26 mouse cellular contexts compared by ENCODE assay signal in the genomic region with DNA sequence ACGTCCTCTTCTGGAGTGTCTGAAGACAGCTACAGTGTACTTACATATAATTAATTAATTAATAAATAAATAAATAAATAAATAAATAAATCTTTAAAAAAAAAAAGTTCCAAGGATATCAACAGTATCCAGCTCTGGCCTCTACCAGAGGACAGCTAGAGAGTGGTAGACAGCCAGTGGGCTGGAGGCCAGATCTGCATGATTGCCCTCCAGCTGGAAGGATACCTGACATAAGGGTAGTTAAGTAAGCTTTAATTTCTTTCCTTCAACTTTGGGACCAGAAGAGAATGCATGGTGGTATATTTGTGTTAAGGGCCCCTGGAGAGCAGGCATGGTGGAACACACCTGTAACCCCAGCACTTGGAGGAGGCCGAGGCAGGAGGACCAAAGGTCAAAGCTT. TPM values are rescaled to one million over a fixed set of nuclear protein-coding genes. Genes with fewer than 3 reads are reported as not detected.
"Had no signal": no experiment of that assay in that cellular context is flagged by ENCODE, and none has a peak within 500 bp of the region (broad histone marks: within the 10 kb centered on the region; RNA-seq: fewer than 3 reads in every experiment).

No protein-coding gene starts in this region.

- H3K9me3 ChIP-seq: kidney, embryonic 15.5 days; limb, embryonic 12.5 days; limb, embryonic 15.5 days; megakaryocyte, embryonic 14.5 days; midbrain, embryonic 10.5 days; midbrain, embryonic 13.5 days; neural tube, embryonic 13.5 days had no signal

- H3K27me3 ChIP-seq: kidney, embryonic 15.5 days; limb, embryonic 12.5 days; limb, embryonic 15.5 days; megakaryocyte, embryonic 14.5 days; midbrain, embryonic 13.5 days; neural tube, embryonic 13.5 days had no signal

- DNase-seq: kidney, adult 8-10 months; kidney, postnatal 14 days; layer of hippocampus, postnatal 36 days; left cerebral cortex, postnatal 4 days; liver, postnatal 0 days; lung, embryonic 14.5 days; right cerebral cortex, adult 18-20 months; right cerebral cortex, postnatal 14 days; right cerebral cortex, postnatal 4 days; thymus, adult 2 months; thymus, postnatal 14 days; thymus, postnatal 4 days had no signal

- ATAC-seq: liver, postnatal 0 days; midbrain, embryonic 13.5 days; midbrain, embryonic 16.5 days had no signal

- H3K4me3 ChIP-seq: kidney, embryonic 15.5 days; limb, embryonic 12.5 days; limb, embryonic 15.5 days; megakaryocyte, embryonic 14.5 days; midbrain, embryonic 10.5 days; midbrain, embryonic 13.5 days; myocyte; neural tube, embryonic 13.5 days had no signal

- H3K9ac ChIP-seq: kidney, embryonic 15.5 days; limb, embryonic 12.5 days; limb, embryonic 15.5 days; liver, embryonic 14.5 days; liver, postnatal 0 days; lung, embryonic 14.5 days; midbrain, embryonic 13.5 days; neural tube, embryonic 13.5 days had no signal

- H3K4me1 ChIP-seq: kidney, embryonic 15.5 days; limb, embryonic 12.5 days; limb, embryonic 15.5 days; midbrain, embryonic 10.5 days; midbrain, embryonic 13.5 days; neural tube, embryonic 13.5 days had no signal

- H3K27ac ChIP-seq: kidney, embryonic 15.5 days; limb, embryonic 12.5 days; limb, embryonic 15.5 days; liver, embryonic 14.5 days; midbrain, embryonic 10.5 days; midbrain, embryonic 13.5 days; neural tube, embryonic 13.5 days; stomach, postnatal 0 days had no signal

- H3K4me2 ChIP-seq: kidney, embryonic 15.5 days; limb, embryonic 12.5 days; limb, embryonic 15.5 days; liver, embryonic 11.5 days; lung, embryonic 14.5 days; midbrain, embryonic 13.5 days; neural tube, embryonic 13.5 days had no signal

RNA-seq across cellular contexts. Expression of gene Gsg1l, which starts 17.6 kb away (rescaled TPM):
- total RNA-seq: monocyte, adult 5-6 weeks; neutrophil, adult 5-6 weeks had no signal
- polyA plus RNA-seq: myocyte had no signal
